Mouse (Mus musculus) liver, embryonic 14.5 days (tissue): Measurements from ENCODE around the gene Parvg. TPM values are rescaled to one million over a fixed set of nuclear protein-coding genes. Genes with fewer than 3 reads are reported as not detected.

Experiments used
- ATAC-seq: fragments of 200-750 bp; cut with Nextera tagmentation; 2 replicates; pipeline ENCODE4 v1.8.0; 2017; ENCODE audit warnings: moderate number of reproducible peaks, mild to moderate bottlenecking, moderate library complexity; ENCODE audit not compliant: insufficient read depth
- DNase-seq, 3 experiments: peaks; one replicate each; pipeline ENCODE4 v3.0.0-alpha.2; 2012 to 2013; ENCODE audit warnings: low read depth in 3 of 3, low spot score in 3 of 3
- H3K27ac ChIP-seq: fragments of 300-500 bp; sonication (generic); 2 replicates; pipeline ENCODE4 v1.5.1; 2014; ENCODE audit warnings: moderate library complexity, mild to moderate bottlenecking, control low read depth, inconsistent platforms
- H3K27me3 ChIP-seq: fragments of 300-500 bp; sonication (generic); 2 replicates; pipeline ENCODE4 v1.6.1; 2014; ENCODE audit warnings: mild to moderate bottlenecking, low read length, moderate library complexity; ENCODE audit not compliant: control insufficient read depth, insufficient read depth
- H3K36me3 ChIP-seq: fragments of 300-500 bp; sonication (generic); replicated peaks from 2 replicates; pipeline ENCODE4 v1.6.1; 2014; ENCODE audit warnings: low read depth; ENCODE audit not compliant: control insufficient read depth, insufficient read depth
- H3K4me1 ChIP-seq, 2 experiments: fragments of 200-500 bp in 1 of 2; fragments of 300-500 bp in 1 of 2; sonication (generic) in 1 of 2; replicated peaks; 2 replicates each; pipeline ENCODE4 v1.6.1; 2012 to 2014; ENCODE audit warnings: antibody characterized with exemption in 1 of 2, inconsistent platforms in 1 of 2, low read length in 1 of 2; ENCODE audit not compliant: control insufficient read depth in 2 of 2, insufficient read depth in 2 of 2
- H3K4me2 ChIP-seq: fragments of 300-500 bp; sonication (generic); 2 replicates; pipeline ENCODE4 v1.6.1; 2014; ENCODE audit warnings: low read depth, mild to moderate bottlenecking, control low read depth, moderate library complexity
- H3K4me3 ChIP-seq, 2 experiments: fragments of 200-500 bp in 1 of 2; fragments of 300-500 bp in 1 of 2; sonication (generic) in 1 of 2; 2 replicates each; pipeline ENCODE4 v1.5.1; 2012 to 2014; ENCODE audit warnings: low read depth in 2 of 2, low read length in 2 of 2, mild to moderate bottlenecking in 2 of 2, control low read depth in 1 of 2, inconsistent platforms in 1 of 2, moderate library complexity in 1 of 2; ENCODE audit not compliant: insufficient read depth in 1 of 2
- H3K9ac ChIP-seq: fragments of 300-500 bp; sonication (generic); replicated peaks from 2 replicates; pipeline ENCODE4 v1.6.1; 2014; ENCODE audit warnings: mild to moderate bottlenecking, control low read depth, moderate library complexity
- H3K9me3 ChIP-seq: fragments of 300-500 bp; sonication (generic); 2 replicates; pipeline ENCODE4 v1.6.1; 2016; ENCODE audit warnings: low read length, mixed read lengths; ENCODE audit not compliant: control insufficient read depth
- CTCF ChIP-seq: IDR thresholded peaks from 2 replicates; pipeline ENCODE4 v1.5.1; 2016; ENCODE audit warnings: antibody characterized with exemption, low read depth, control low read depth
- EP300 ChIP-seq: IDR thresholded peaks from 2 replicates; pipeline ENCODE4 v1.6.1; 2016; ENCODE audit warnings: antibody characterized with exemption, low read depth
- WGBS: fragments of 180-500 bp; shearing (Covaris S2); extraction: QIAGEN DNeasy Blood & Tissue Kit; methylation state at CpG from one replicate; pipeline ENCODE4 v1.1.7; 2014; ENCODE audit not compliant: insufficient replicate concordance; 5-methylcytosine and 5-hydroxymethylcytosine counted together
- polyA plus RNA-seq, 2 experiments: library from polyadenylated mRNA; depleted of rRNA in 1 of 2; stranded (reverse) in 1 of 2; unstranded in 1 of 2; fragments of >200 nt; fragmentation: Nextera tagmentation in 1 of 2; extraction: Ambion mirVana in 1 of 2; gene quantifications; 2 replicates each; pipeline versions ENCODE4 v1.2.1 to v1.2.3; 2012 to 2014

The Parvg gene
- polyA plus RNA-seq, 2 experiments: 7.6 to 8.3 TPM

DNA sequence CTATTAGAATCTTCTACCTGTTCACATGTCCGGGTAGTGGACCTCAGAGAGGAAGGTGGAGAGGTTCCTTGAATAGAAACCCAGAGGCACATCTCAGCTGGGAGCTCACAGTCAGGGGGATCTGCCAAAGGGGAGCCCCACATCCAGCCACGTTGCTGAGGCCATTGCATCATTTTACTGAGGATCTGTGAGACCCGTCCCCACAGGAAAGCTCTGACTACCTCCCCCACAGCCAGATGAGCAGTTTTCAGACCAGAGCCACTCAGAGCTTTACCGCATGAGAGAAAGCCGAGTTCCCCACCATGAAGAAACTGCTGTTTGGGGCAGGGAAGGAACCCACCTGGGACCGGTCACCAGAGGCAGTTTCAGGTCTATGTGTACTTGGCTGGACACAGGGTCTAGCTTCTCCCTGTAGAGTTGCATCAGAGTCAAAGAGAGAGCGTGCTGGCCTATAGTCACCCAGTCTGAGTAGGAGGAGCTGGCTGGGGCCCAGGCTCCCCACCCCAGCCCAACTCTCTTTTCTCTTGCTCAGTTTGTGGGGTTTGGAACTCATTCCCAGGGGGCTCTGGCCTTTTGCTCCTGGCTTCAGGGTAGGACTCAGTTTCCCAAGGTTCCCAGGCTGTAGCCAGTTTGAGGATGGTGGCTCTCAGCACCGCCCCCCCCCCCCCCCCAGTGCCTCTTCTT lies 1.2 kb downstream of the Parvg start:
- ATAC-seq (peak; percentile 58; the same call in 1 of the 2 replicates), DNase-seq (no peak)
- peak overlapping the region; percentile 41 to 46 for H3K4me3 ChIP-seq
- 32% methylated on average over 8 of the region's 8 CpGs for WGBS
- no peak overlapping the region; the same call in 1 of the 2 replicates for H3K27ac ChIP-seq
- peak overlapping the region; percentile 50 for H3K4me2 ChIP-seq
- no peaks in the 10 kb centered on the region for H3K9me3 ChIP-seq
- H3K9ac ChIP-seq: no peak overlapping the region; the same call in 1 of the 2 replicates
- H3K36me3 ChIP-seq: no peaks in the 10 kb centered on the region
- H3K27me3 ChIP-seq: no peaks in the 10 kb centered on the region
- 0 out of 4 replicates have a peak, but pooled peaks cover 0 to 2% of the 10 kb centered on the region in 2 experiments for H3K4me1 ChIP-seq
- TF ChIP-seq CTCF: no peak
- no peak for TF ChIP-seq EP300

DNA sequence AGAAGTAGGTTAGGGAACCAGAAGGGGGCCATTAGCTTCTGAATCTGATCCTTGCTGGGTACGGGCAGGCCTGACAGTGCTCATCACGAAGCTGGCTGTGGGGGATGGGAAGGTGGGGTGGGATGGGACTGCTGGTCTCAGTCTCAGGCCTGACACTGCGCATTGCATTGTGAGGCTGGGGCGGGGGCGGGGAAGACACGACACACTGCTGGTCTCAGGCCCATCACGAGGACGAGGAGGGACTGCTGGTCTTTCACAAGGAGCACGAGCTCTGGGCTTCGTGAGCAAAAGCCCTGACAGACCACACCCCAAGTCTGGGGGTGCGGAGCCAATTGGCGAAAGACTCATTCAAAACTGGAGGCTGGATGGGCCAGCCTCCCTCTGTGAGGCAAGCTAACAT lies 1.9 kb downstream of the Parvg start:
- H3K4me3 ChIP-seq: peak overlapping the region in 1 of 2 experiments; percentile 8; a peak in 1 of 4 replicates
- TF ChIP-seq EP300 (no peak), CTCF (no peak)
- ATAC-seq (peak; percentile 25; the same call in 1 of the 2 replicates), DNase-seq (no peak)
- H3K27me3 ChIP-seq: no peaks in the 10 kb centered on the region
- peak overlapping the region; percentile 50 for H3K4me2 ChIP-seq
- H3K9me3 ChIP-seq: no peaks in the 10 kb centered on the region
- H3K4me1 ChIP-seq: 0 out of 4 replicates have a peak, but pooled peaks cover 0 to 2% of the 10 kb centered on the region in 2 experiments
- 46% methylated on average over 12 of the region's 12 CpGs for WGBS
- no peak overlapping the region; the same call in 1 of the 2 replicates for H3K9ac ChIP-seq
- no peak overlapping the region for H3K27ac ChIP-seq
- H3K36me3 ChIP-seq: no peaks in the 10 kb centered on the region

DNA sequence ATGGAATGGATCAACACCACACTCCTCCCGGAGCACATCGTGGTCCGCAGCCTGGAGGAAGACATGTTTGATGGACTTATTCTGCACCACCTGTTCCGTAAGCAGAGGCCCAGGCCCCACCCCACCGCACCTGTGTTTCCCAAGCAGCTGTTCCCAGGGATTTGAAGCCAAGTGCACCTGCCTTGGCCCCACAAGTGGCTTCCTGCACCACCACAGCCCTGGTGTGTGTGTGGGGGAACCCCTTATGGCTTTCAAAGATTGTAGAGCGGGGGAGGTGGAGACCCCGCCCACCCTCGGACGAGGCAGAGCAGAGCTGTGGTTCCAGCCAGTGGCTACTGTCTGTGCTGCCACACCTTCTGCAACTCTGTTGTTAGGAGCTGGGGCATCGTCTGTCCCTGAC lies 5.0 kb downstream of the Parvg start:
- no peak overlapping the region for H3K4me2 ChIP-seq
- ATAC-seq: no peak

DNA sequence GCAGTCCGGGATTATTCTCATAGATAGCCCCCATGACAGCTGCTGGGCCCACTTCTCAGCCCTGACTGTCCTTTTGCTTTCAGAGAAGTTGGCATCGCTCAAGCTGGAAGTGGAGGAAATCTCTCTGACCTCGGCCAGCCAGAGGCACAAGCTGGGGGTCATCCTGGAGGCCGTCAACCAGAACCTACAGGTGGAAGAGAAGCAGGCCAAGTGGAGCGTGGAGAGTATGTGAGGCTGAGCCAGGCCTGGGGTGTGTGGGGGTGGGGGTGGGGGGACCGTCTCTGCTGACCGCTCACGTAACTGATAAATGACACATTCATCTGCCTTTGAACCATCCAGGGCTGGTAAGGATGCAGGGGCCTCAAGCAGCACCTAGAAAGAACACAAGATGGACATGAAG lies 6.1 kb downstream of the Parvg start:
- Histone ChIP-seq H3K4me1 (0 out of 4 replicates have a peak, but pooled peaks cover 0 to 2% of the 10 kb centered on the region in 2 experiments), H3K36me3 (no peaks in the 10 kb centered on the region), H3K4me2 (no peak overlapping the region), H3K9me3 (no peaks in the 10 kb centered on the region), H3K4me3 (no peak overlapping the region), H3K27me3 (no peaks in the 10 kb centered on the region), H3K9ac (no peak overlapping the region), H3K27ac (no peak overlapping the region)
- ATAC-seq (no peak), DNase-seq (no peak)
- TF ChIP-seq EP300 (no peak), CTCF (no peak)
- 70% methylated on average over 8 of the region's 8 CpGs for WGBS

More for the DNA sequence above, 5.0 kb downstream of the Parvg start:
- H3K36me3 ChIP-seq: no peaks in the 10 kb centered on the region
- no peaks in the 10 kb centered on the region for H3K27me3 ChIP-seq
- DNase-seq: no peak
- no peaks in the 10 kb centered on the region for H3K9me3 ChIP-seq
- H3K9ac ChIP-seq: no peak overlapping the region
- H3K4me1 ChIP-seq: 0 out of 4 replicates have a peak, but pooled peaks cover 0 to 2% of the 10 kb centered on the region in 2 experiments
- H3K4me3 ChIP-seq: no peak overlapping the region
- TF ChIP-seq EP300 (no peak), CTCF (no peak)
- WGBS: 54% methylated on average over 10 of the region's 10 CpGs
- H3K27ac ChIP-seq: no peak overlapping the region

DNA sequence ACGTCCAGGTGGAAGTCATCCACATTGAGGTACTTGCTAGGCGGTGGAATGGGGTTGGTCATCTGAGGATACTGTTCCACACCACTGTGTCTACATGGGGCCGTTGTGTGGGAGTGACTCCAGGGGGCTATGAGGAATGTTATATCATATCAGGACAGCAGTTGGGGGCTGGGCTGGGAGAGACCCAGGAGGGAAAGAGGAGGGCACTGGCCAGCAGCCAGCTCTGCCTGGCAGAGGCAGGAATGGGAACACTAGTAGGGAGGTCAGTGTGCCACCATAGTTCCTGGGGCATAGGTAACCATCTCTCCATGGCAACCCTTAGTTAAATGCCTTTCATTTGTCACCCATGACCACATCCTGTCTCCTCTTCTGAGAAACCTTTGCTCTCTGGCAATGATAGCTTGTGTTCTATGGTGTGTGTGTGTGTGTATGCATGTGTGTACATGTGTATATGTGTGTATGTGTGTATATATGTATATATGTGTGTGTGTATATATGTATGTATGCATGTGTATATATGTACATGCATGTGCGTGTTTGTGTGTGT lies 7.3 kb downstream of the Parvg start:
- H3K9me3 ChIP-seq: no peaks in the 10 kb centered on the region
- ATAC-seq (no peak), DNase-seq (no peak)
- no peak overlapping the region for H3K4me3 ChIP-seq
- TF ChIP-seq EP300: no peak
- TF ChIP-seq CTCF: no peak
- H3K27ac ChIP-seq: no peak overlapping the region
- H3K4me1 ChIP-seq: no peaks in the 10 kb centered on the region
- no peak overlapping the region for H3K4me2 ChIP-seq
- 68% methylated on average over 4 of the region's 4 CpGs for WGBS
- no peak overlapping the region for H3K9ac ChIP-seq
- H3K27me3 ChIP-seq: no peaks in the 10 kb centered on the region
- H3K36me3 ChIP-seq: no peaks in the 10 kb centered on the region
